Mouse (Mus musculus) brain, embryonic 14.5 days (tissue): ENCODE results near the gene Grhl3.

Experiments
- CTCF ChIP-seq: fragments of 200-500 bp; IDR thresholded peaks from 2 replicates; pipeline ENCODE4 v1.5.1; 2012; ENCODE audit warnings: inconsistent platforms, mild to moderate bottlenecking, moderate library complexity, borderline replicate concordance; ENCODE audit not compliant: insufficient read depth, insufficient read length; ENCODE audit errors: extremely low read depth
- POLR2A ChIP-seq: fragments of 200-500 bp; IDR thresholded peaks from 2 replicates; pipeline ENCODE4 v1.6.1; 2012; ENCODE audit warnings: mild to moderate bottlenecking, inconsistent platforms, borderline replicate concordance; ENCODE audit not compliant: poor library complexity, insufficient read depth, insufficient read length, severe bottlenecking; ENCODE audit errors: extremely low read depth

DNA sequence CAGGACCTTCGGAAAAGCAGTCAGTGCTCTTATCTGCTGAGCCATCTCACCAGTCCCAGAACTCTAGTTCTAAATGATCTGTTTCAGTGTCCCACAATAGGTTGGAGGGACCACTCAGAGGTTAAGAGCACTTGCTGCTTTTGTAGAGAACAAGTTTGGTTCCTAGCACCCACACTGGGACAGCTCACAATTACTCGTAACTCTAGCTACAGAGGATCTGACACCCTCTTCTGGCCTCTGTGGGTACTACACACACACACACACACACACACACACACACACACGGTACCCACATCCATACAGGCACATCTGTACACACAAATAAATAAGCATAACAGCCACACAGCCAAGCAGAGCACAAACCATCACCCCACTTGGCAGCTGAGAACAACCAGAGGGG lies 47.0 kb upstream of the Grhl3 start:
- no peak for TF ChIP-seq CTCF
- no peak for TF ChIP-seq POLR2A
